Mouse (Mus musculus): Measurements from ENCODE around the gene Sept6. TPM values are rescaled to one million over a fixed set of nuclear protein-coding genes. Genes with fewer than 3 reads are reported as not detected.
"Not testable (repeated sequence)": the region's sequence is repeated elsewhere in the genome, so short reads cannot be mapped to it uniquely, and the experiment has no call there.

Sept6 gene
- polyA plus RNA-seq, 2 experiments: 3.0 TPM

GRCm38 (mm10) chrX:36902321-36903114, 89.1 kb downstream of the Sept6 start, which contains the start of gene Nkrf:
Gene Nkrf, minus strand, starts transcription at chrX:36902899.
- peak within 1 kb of the TSS; percentile 73 for H3K4me2 ChIP-seq (ENCODE audit: low read depth)
- H3K9ac ChIP-seq (replicated peaks): peak within 1 kb of the TSS; percentile 73
- no peaks in the 10 kb centered on the region for H3K36me3 ChIP-seq (replicated peaks; ENCODE audit: control insufficient read depth, insufficient read depth, low read depth)
- DNase-seq (ENCODE audit: low read depth in 3 of 3, low spot score in 3 of 3) (no peak), ATAC-seq (ENCODE audit: insufficient read depth) (peak; percentile 56)
- peaks cover 0 to 3% of the 10 kb centered on the region in 2 experiments; a peak in 2 of 4 replicates for H3K4me1 ChIP-seq (replicated peaks; ENCODE audit: control insufficient read depth in 2 of 2, insufficient read depth in 2 of 2, low read length in 1 of 2)
- peak within 1 kb of the TSS; percentile 72 to 81 for H3K4me3 ChIP-seq (ENCODE audit: insufficient read depth in 1 of 2, low read depth in 2 of 2, low read length in 2 of 2)
- no peak within 1 kb of the TSS for H3K27ac ChIP-seq
- no peak for TF ChIP-seq EP300 (IDR thresholded peaks at IDR 0.05; ENCODE audit: low read depth)
- TF ChIP-seq CTCF (IDR thresholded peaks at IDR 0.05; ENCODE audit: low read depth): 0 out of 2 replicates have a peak, but pooled peaks have one; percentile 2
- WGBS (ENCODE audit: insufficient replicate concordance): 15% methylated on average over 31 of the region's 47 CpGs
- no peaks in the 10 kb centered on the region for H3K9me3 ChIP-seq (ENCODE audit: control insufficient read depth, low read length)
- no peaks in the 10 kb centered on the region for H3K27me3 ChIP-seq (ENCODE audit: control insufficient read depth, insufficient read depth, low read length)

DNA sequence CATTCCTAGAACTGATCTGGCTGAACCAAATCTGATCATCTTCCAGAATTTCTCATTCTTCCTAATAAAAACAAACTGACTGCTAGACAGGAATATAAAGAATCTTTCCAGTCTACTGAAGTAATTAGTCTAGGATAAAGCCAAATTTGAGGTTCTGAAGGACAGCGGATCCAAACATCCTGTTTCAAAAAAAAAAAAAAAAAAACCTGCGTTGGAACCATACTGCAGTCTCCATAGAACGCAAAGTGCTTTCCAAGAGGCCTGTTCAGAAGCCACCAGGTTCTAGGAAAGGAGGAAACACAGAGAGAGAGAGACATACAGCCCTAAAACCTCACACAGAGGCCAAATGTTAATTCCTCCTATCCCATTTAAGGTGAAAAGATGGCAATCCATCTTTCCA, 89.9 kb downstream of the Sept6 start:
- TF ChIP-seq CTCF (IDR thresholded peaks at IDR 0.05; ENCODE audit: low read depth) (no peak), EP300 (IDR thresholded peaks at IDR 0.05; ENCODE audit: low read depth) (no peak)
- ATAC-seq (ENCODE audit: insufficient read depth): no peak

DNA sequence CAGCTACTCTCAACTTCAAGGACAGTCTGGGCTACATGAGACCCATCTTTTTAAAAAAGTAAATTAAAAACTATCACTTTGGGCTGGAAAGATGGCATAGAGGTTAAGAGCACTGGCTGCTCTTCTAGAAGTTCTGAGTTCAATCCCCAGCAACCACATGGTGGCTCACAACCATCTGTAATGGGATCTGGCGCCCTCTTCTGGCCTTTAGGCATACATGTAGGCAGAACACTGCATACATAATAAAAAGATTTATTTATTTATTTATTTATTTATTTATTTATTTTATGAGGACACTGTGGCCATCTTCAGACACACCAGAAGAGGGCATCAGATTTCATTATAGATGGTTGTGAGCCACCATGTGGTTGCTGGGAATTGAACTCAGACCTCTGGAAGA, 92.7 kb downstream of the Sept6 start:
- not testable (repeated sequence) for H3K27ac ChIP-seq; H3K4me3 ChIP-seq (ENCODE audit: insufficient read depth in 1 of 2, low read depth in 2 of 2, low read length in 2 of 2); H3K4me1 ChIP-seq (replicated peaks; ENCODE audit: control insufficient read depth in 2 of 2, insufficient read depth in 2 of 2, low read length in 1 of 2); H3K36me3 ChIP-seq (replicated peaks; ENCODE audit: control insufficient read depth, insufficient read depth, low read depth); ATAC-seq (ENCODE audit: insufficient read depth); H3K27me3 ChIP-seq (ENCODE audit: control insufficient read depth, insufficient read depth, low read length); H3K4me2 ChIP-seq (ENCODE audit: low read depth); H3K9ac ChIP-seq (replicated peaks); DNase-seq (ENCODE audit: low read depth in 3 of 3, low spot score in 3 of 3); H3K9me3 ChIP-seq (ENCODE audit: control insufficient read depth, low read length)
- TF ChIP-seq CTCF (IDR thresholded peaks at IDR 0.05; ENCODE audit: low read depth): peak; percentile 51
- WGBS (ENCODE audit: insufficient replicate concordance): 8% methylated on average over 1 of the region's 1 CpGs

More for the DNA sequence above, 89.9 kb downstream of the Sept6 start:
- DNase-seq (ENCODE audit: low read depth in 3 of 3, low spot score in 3 of 3): no peak
- WGBS (ENCODE audit: insufficient replicate concordance): 24% methylated on average over 3 of the region's 3 CpGs
- H3K27me3 ChIP-seq (ENCODE audit: control insufficient read depth, insufficient read depth, low read length): no peaks in the 10 kb centered on the region
- H3K9ac ChIP-seq (replicated peaks): no peak overlapping the region; the same call in 1 of the 2 replicates
- no peak overlapping the region for H3K27ac ChIP-seq
- H3K4me3 ChIP-seq (ENCODE audit: insufficient read depth in 1 of 2, low read depth in 2 of 2, low read length in 2 of 2): peak overlapping the region; percentile 72 to 81; a peak in 3 of 4 replicates
- no peaks in the 10 kb centered on the region for H3K9me3 ChIP-seq (ENCODE audit: control insufficient read depth, low read length)
- H3K4me2 ChIP-seq (ENCODE audit: low read depth): peak overlapping the region; percentile 73
- no peaks in the 10 kb centered on the region for H3K36me3 ChIP-seq (replicated peaks; ENCODE audit: control insufficient read depth, insufficient read depth, low read depth)
- peaks cover 0 to 3% of the 10 kb centered on the region in 2 experiments; a peak in 2 of 4 replicates for H3K4me1 ChIP-seq (replicated peaks; ENCODE audit: control insufficient read depth in 2 of 2, insufficient read depth in 2 of 2, low read length in 1 of 2)

- no peaks in the 10 kb centered on the region for H3K4me1 ChIP-seq (replicated peaks; ENCODE audit: control insufficient read depth in 2 of 2, insufficient read depth in 2 of 2, low read length in 1 of 2)
- no peak overlapping the region for H3K27ac ChIP-seq
- H3K4me3 ChIP-seq (ENCODE audit: insufficient read depth in 1 of 2, low read depth in 2 of 2, low read length in 2 of 2): no peak overlapping the region
- no peak for DNase-seq (ENCODE audit: low read depth in 3 of 3, low spot score in 3 of 3)
- no peaks in the 10 kb centered on the region for H3K9me3 ChIP-seq (ENCODE audit: control insufficient read depth, low read length)
- no peaks in the 10 kb centered on the region for H3K36me3 ChIP-seq (replicated peaks; ENCODE audit: control insufficient read depth, insufficient read depth, low read depth)
- no peak for TF ChIP-seq EP300 (IDR thresholded peaks at IDR 0.05; ENCODE audit: low read depth)
- peak; percentile 68 for TF ChIP-seq CTCF (IDR thresholded peaks at IDR 0.05; ENCODE audit: low read depth)
- H3K4me2 ChIP-seq (ENCODE audit: low read depth): no peak overlapping the region
- no peaks in the 10 kb centered on the region for H3K27me3 ChIP-seq (ENCODE audit: control insufficient read depth, insufficient read depth, low read length)
- 82% methylated on average over 1 of the region's 1 CpGs for whole genome bisulfite sequencing (ENCODE audit: insufficient replicate concordance)
- no peak overlapping the region for H3K9ac ChIP-seq (replicated peaks)
- no peak for ATAC-seq (ENCODE audit: insufficient read depth)
Observed at GRCm38 (mm10) chrX:36884719-36885118, 106.9 kb downstream of the Sept6 start.

GRCm38 (mm10) chrX:36874704-36875128, 116.9 kb downstream of the Sept6 start:
- TF ChIP-seq CTCF (IDR thresholded peaks at IDR 0.05; ENCODE audit: low read depth) (no peak), EP300 (IDR thresholded peaks at IDR 0.05; ENCODE audit: low read depth) (no peak)
- ATAC-seq (ENCODE audit: insufficient read depth): peak; percentile 42; the same call in 1 of the 2 replicates

More at GRCm38 (mm10) chrX:36874704-36875128, 116.9 kb downstream of the Sept6 start:
- Histone ChIP-seq H3K4me1 (replicated peaks; ENCODE audit: control insufficient read depth in 2 of 2, insufficient read depth in 2 of 2, low read length in 1 of 2) (peaks cover 0 to 8% of the 10 kb centered on the region in 2 experiments; a peak in 1 of 4 replicates), H3K9ac (replicated peaks) (peak overlapping the region; percentile 90), H3K4me2 (ENCODE audit: low read depth) (peak overlapping the region; percentile 79), H3K27me3 (ENCODE audit: control insufficient read depth, insufficient read depth, low read length) (no peaks in the 10 kb centered on the region), H3K36me3 (replicated peaks; ENCODE audit: control insufficient read depth, insufficient read depth, low read depth) (no peaks in the 10 kb centered on the region), H3K9me3 (ENCODE audit: control insufficient read depth, low read length) (no peaks in the 10 kb centered on the region), H3K27ac (peak overlapping the region; percentile 37; the same call in 1 of the 2 replicates), H3K4me3 (ENCODE audit: insufficient read depth in 1 of 2, low read depth in 2 of 2, low read length in 2 of 2) (peak overlapping the region; percentile 73 to 94)
- WGBS (ENCODE audit: insufficient replicate concordance): 12% methylated on average over 34 of the region's 36 CpGs
- no peak for DNase-seq (ENCODE audit: low read depth in 3 of 3, low spot score in 3 of 3)
